Mouse (Mus musculus) 3T3-L1 (cell line): ENCODE data around the gene Vmn1r118.
"Not testable (repeated sequence)": the region's sequence is repeated elsewhere in the genome, so short reads cannot be mapped to it uniquely, and the experiment has no call there.

Experiments used
- DNase-seq: peaks from one replicate; pipeline ENCODE4 v3.0.0-alpha.2; 2015; ENCODE audit warnings: low read depth, low spot score

Vmn1r118 gene

GRCm38 (mm10) chr7:20912247-20912646 lies at the start of gene Vmn1r118:
Gene Vmn1r118 (minus strand): TSS chr7:20912347.
- not testable (repeated sequence) for DNase-seq

GRCm38 (mm10) chr7:20884021-20884420 lies 28.1 kb downstream of the Vmn1r118 start, which contains the start of gene Vmn1r117:
Gene Vmn1r117 (minus strand): TSS chr7:20884121.
- DNase-seq = not testable (repeated sequence)

- not testable (repeated sequence) for DNase-seq
These were observed 40.2 kb downstream of the Vmn1r118 start, which contains the start of gene Vmn1r116 for GRCm38 (mm10) chr7:20871956-20872355. Gene Vmn1r116 (plus strand): TSS chr7:20872256.
